Mouse (Mus musculus) hindbrain, embryonic 14.5 days (tissue): ENCODE measurements around the gene Cxcr1. TPM values are rescaled to one million over a fixed set of nuclear protein-coding genes. Genes with fewer than 3 reads are reported as not detected.

Source experiments
- ATAC-seq: fragments of 200-750 bp; cut with Nextera tagmentation; 2 replicates; pipeline ENCODE4 v1.8.0; 2017; ENCODE audit warnings: moderate number of reproducible peaks, mild to moderate bottlenecking, moderate TSS enrichment, moderate library complexity; ENCODE audit not compliant: low FRiP score
- DNase-seq: peaks from one replicate; pipeline ENCODE4 v3.0.0-alpha.2; 2015; ENCODE audit warnings: low spot score
- H3K27ac ChIP-seq: fragments of 300-500 bp; sonication (generic); 2 replicates; pipeline ENCODE4 v1.5.1; 2014; ENCODE audit warnings: mild to moderate bottlenecking, moderate library complexity
- H3K27me3 ChIP-seq: fragments of 300-500 bp; sonication (generic); 2 replicates; pipeline ENCODE4 v1.6.1; 2014; ENCODE audit warnings: mild to moderate bottlenecking, low read length, mixed read lengths; ENCODE audit not compliant: control insufficient read depth, insufficient read depth
- H3K36me3 ChIP-seq: fragments of 300-500 bp; sonication (generic); replicated peaks from 2 replicates; pipeline ENCODE4 v1.6.1; 2014; ENCODE audit not compliant: control insufficient read depth, insufficient read depth
- H3K4me1 ChIP-seq: fragments of 300-500 bp; sonication (generic); replicated peaks from 2 replicates; pipeline ENCODE4 v1.6.1; 2014; ENCODE audit warnings: antibody characterized with exemption, low read length, mixed read lengths; ENCODE audit not compliant: control insufficient read depth, insufficient read depth
- H3K4me2 ChIP-seq: fragments of 300-500 bp; sonication (generic); replicated peaks from 2 replicates; pipeline ENCODE4 v1.6.1; 2014; ENCODE audit warnings: mild to moderate bottlenecking, moderate library complexity
- H3K4me3 ChIP-seq: fragments of 300-500 bp; sonication (generic); replicated peaks from 2 replicates; pipeline ENCODE4 v1.5.1; 2014; ENCODE audit warnings: mild to moderate bottlenecking, low read length
- H3K9ac ChIP-seq: fragments of 300-500 bp; sonication (generic); 2 replicates; pipeline ENCODE4 v1.6.1; 2014
- H3K9me3 ChIP-seq: fragments of 300-500 bp; sonication (generic); 2 replicates; pipeline ENCODE4 v1.6.1; 2016; ENCODE audit warnings: low read length; ENCODE audit not compliant: control insufficient read depth
- WGBS: fragments of 180-500 bp; shearing (Covaris S2); extraction: QIAGEN DNeasy Blood & Tissue Kit; methylation state at CpG from one replicate; pipeline ENCODE4 v1.1.7; 2014; 5-methylcytosine and 5-hydroxymethylcytosine counted together
- microRNA counts: library from miRNA; unstranded; fragments of <30 nt; microRNA quantifications from one replicate; lab custom pipeline; 2016
- microRNA-seq: library from miRNA; unstranded; fragments of <30 nt; microRNA quantifications from one replicate; pipeline ENCODE4, GENCODE M21; 2016
- polyA plus RNA-seq: library from polyadenylated mRNA; unstranded; fragments of >200 nt; fragmentation: Nextera tagmentation; extraction: Ambion mirVana; gene quantifications from 2 replicates; pipeline ENCODE4 v1.2.1, GENCODE M21; 2014

The Cxcr1 gene
- polyA plus RNA-seq, 1 experiment from 2014 or later = not detected

- ATAC-seq = no peak
- no peak for DNase-seq
Measured at GRCm38 (mm10) chr1:74153461-74154184, 40.8 kb downstream of the Cxcr1 start, which contains the start of gene Cxcr2. Gene Cxcr2, plus strand, starts transcription at chr1:74153989.

GRCm38 (mm10) chr1:74151091-74151490 is 43.3 kb downstream of the Cxcr1 start:
- Histone ChIP-seq H3K4me1 (no peaks in the 10 kb centered on the region), H3K4me3 (no peak overlapping the region), H3K36me3 (no peaks in the 10 kb centered on the region), H3K9ac (no peak overlapping the region), H3K9me3 (no peaks in the 10 kb centered on the region), H3K27ac (no peak overlapping the region), H3K27me3 (no peaks in the 10 kb centered on the region), H3K4me2 (no peak overlapping the region)
- ATAC-seq (no peak), DNase-seq (no peak)
- 84% methylated on average over 3 of the region's 3 CpGs for whole genome bisulfite sequencing

More at GRCm38 (mm10) chr1:74153461-74154184, 40.8 kb downstream of the Cxcr1 start, which contains the start of gene Cxcr2:
- Histone ChIP-seq H3K4me2 (no peak within 1 kb of the TSS), H3K4me3 (no peak within 1 kb of the TSS), H3K36me3 (no peaks in the 10 kb centered on the region), H3K27ac (no peak within 1 kb of the TSS), H3K4me1 (no peaks in the 10 kb centered on the region), H3K27me3 (no peaks in the 10 kb centered on the region), H3K9ac (no peak within 1 kb of the TSS), H3K9me3 (no peaks in the 10 kb centered on the region)
- 82% methylated on average over 8 of the region's 8 CpGs for WGBS

GRCm38 (mm10) chr1:74150101-74150500 is 44.3 kb downstream of the Cxcr1 start:
- no peaks in the 10 kb centered on the region for H3K4me1 ChIP-seq
- ATAC-seq = no peak
- no peak overlapping the region for H3K4me3 ChIP-seq
- H3K4me2 ChIP-seq = no peak overlapping the region
- WGBS = 70% methylated on average over 3 of the region's 3 CpGs
- H3K36me3 ChIP-seq = no peaks in the 10 kb centered on the region
- DNase-seq = no peak
- H3K9me3 ChIP-seq = no peaks in the 10 kb centered on the region
- H3K27ac ChIP-seq = no peak overlapping the region
- H3K27me3 ChIP-seq = no peaks in the 10 kb centered on the region
- no peak overlapping the region for H3K9ac ChIP-seq

GRCm38 (mm10) chr1:74149106-74149885 is 45.1 kb downstream of the Cxcr1 start:
- H3K27me3 ChIP-seq = no peaks in the 10 kb centered on the region
- ATAC-seq (no peak), DNase-seq (no peak)
- H3K9me3 ChIP-seq = no peaks in the 10 kb centered on the region
- 88% methylated on average over 6 of the region's 6 CpGs for WGBS
- no peaks in the 10 kb centered on the region for H3K36me3 ChIP-seq
- no peak overlapping the region for H3K4me2 ChIP-seq
- no peaks in the 10 kb centered on the region for H3K4me1 ChIP-seq
- no peak overlapping the region for H3K27ac ChIP-seq
- H3K4me3 ChIP-seq = no peak overlapping the region
- no peak overlapping the region for H3K9ac ChIP-seq

MicroRNAs within 50 kb of the gene (microRNA counts, 519-probe panel; counts per million panel counts)
- not detected for microRNA mmu-miR-1928 (lab: Ali Mortazavi, UCI)

Small RNAs within 50 kb of the gene (microRNA-seq; reads per million reads assigned to microRNA genes)
- not detected for gene Mir1928

Other genes starting within 250 kb of the Cxcr1 start
- gene Tns1, start 70.2 kb downstream of the Cxcr1 start, polyA plus RNA-seq = 15.1 and 15.5 TPM in 2 replicates
- gene Rufy4, start 69.1 kb downstream of the Cxcr1 start, polyA plus RNA-seq = 0.26 and 0.43 TPM in 2 replicates
- 0.11 TPM in 1 of 2 replicates, not detected in the other for gene Cxcr2, start 40.6 kb downstream of the Cxcr1 start, polyA plus RNA-seq
- gene Arpc2, start 41.5 kb upstream of the Cxcr1 start, polyA plus RNA-seq = 324 and 329 TPM in 2 replicates
- gene Gpbar1, start 83.9 kb upstream of the Cxcr1 start, polyA plus RNA-seq = 0.19 TPM in 1 of 2 replicates, not detected in the other
- 188 and 201 TPM in 2 replicates for gene Aamp, start 90.1 kb upstream of the Cxcr1 start, polyA plus RNA-seq
- 146 and 149 TPM in 2 replicates for gene Pnkd, start 90.3 kb upstream of the Cxcr1 start, polyA plus RNA-seq
- gene Tmbim1, start 111.0 kb upstream of the Cxcr1 start, polyA plus RNA-seq = 8.0 TPM in 2 replicates
- 1.2 and 1.7 TPM in 2 replicates for gene Catip, start 167.5 kb upstream of the Cxcr1 start, polyA plus RNA-seq
- 2.7 and 2.9 TPM in 2 replicates for gene Slc11a1, start 180.6 kb upstream of the Cxcr1 start, polyA plus RNA-seq
- 20.3 and 20.8 TPM in 2 replicates for gene Ctdsp1, start 196.9 kb upstream of the Cxcr1 start, polyA plus RNA-seq
- gene Vil1, start 214.7 kb upstream of the Cxcr1 start, polyA plus RNA-seq = 0.16 and 0.34 TPM in 2 replicates